Mouse (Mus musculus): ENCODE measurements at regions not wholly inside any gene's neighbourhood (a gene's known extent, or its start where the extent isn't known, plus 50 kb on each side); places are given as distances from the start of the nearest gene placed in this dataset.

GRCm38 (mm10) chr15:93785846-93786412 lies 190.2 kb upstream of the Prickle1 start:
- no peak for DNase-seq

- DNase-seq: no peak
These were observed 188.0 kb upstream of the Prickle1 start for GRCm38 (mm10) chr15:93783736-93784135.

- peak; percentile 27 to 34 for DNase-seq
These were observed 179.6 kb upstream of the Prickle1 start for GRCm38 (mm10) chr15:93775199-93775745.

GRCm38 (mm10) chr15:93774340-93774739 lies 178.6 kb upstream of the Prickle1 start:
- DNase-seq: no peak

GRCm38 (mm10) chr15:93766981-93767380 lies 171.3 kb upstream of the Prickle1 start:
- no peak for DNase-seq

- DNase-seq: no peak
These were observed 167.4 kb upstream of the Prickle1 start for GRCm38 (mm10) chr15:93763047-93763446.

GRCm38 (mm10) chr15:93758204-93758836 lies 162.6 kb upstream of the Prickle1 start:
- no peak for DNase-seq

GRCm38 (mm10) chr15:93755989-93756388 lies 160.3 kb upstream of the Prickle1 start:
- DNase-seq: no peak

GRCm38 (mm10) chr15:93751817-93752216 lies 156.1 kb upstream of the Prickle1 start:
- DNase-seq: peak in 1 of 2 experiments; percentile 10

- DNase-seq: peak in 1 of 2 experiments; percentile 20
These were observed 155.3 kb upstream of the Prickle1 start for GRCm38 (mm10) chr15:93750953-93751352.

- DNase-seq: no peak
These were observed 148.7 kb upstream of the Prickle1 start for GRCm38 (mm10) chr15:93744191-93744945.

GRCm38 (mm10) chr15:93733731-93734510 lies 138.2 kb upstream of the Prickle1 start:
- DNase-seq: no peak

- no peak for DNase-seq
These were observed 137.1 kb upstream of the Prickle1 start for GRCm38 (mm10) chr15:93732825-93733224.

- DNase-seq: no peak
These were observed 135.5 kb upstream of the Prickle1 start for GRCm38 (mm10) chr15:93731161-93731560.

- DNase-seq: no peak
These were observed 119.8 kb upstream of the Prickle1 start for GRCm38 (mm10) chr15:93715443-93715842.

- no peak for DNase-seq
These were observed 117.7 kb upstream of the Prickle1 start for GRCm38 (mm10) chr15:93713428-93713827.

GRCm38 (mm10) chr15:93712594-93712993 lies 116.9 kb upstream of the Prickle1 start:
- no peak for DNase-seq

GRCm38 (mm10) chr15:93711150-93711784 lies 115.6 kb upstream of the Prickle1 start:
- DNase-seq: no peak

GRCm38 (mm10) chr15:93710493-93711149 lies 114.9 kb upstream of the Prickle1 start:
- no peak for DNase-seq

GRCm38 (mm10) chr15:93706366-93706930 lies 110.8 kb upstream of the Prickle1 start:
- DNase-seq: no peak

GRCm38 (mm10) chr15:93705651-93706050 lies 110.0 kb upstream of the Prickle1 start:
- no peak for DNase-seq
